Mouse (Mus musculus) c-Kit-positive CD71-negative TER-119-negative erythroid progenitor cells, embryonic 14.5 days (primary cell): Measurements from ENCODE around the gene Lrrc66.
"Not testable (repeated sequence)": the region's sequence is repeated elsewhere in the genome, so short reads cannot be mapped to it uniquely, and the experiment has no call there.

Experiments used
- DNase-seq: peaks from one replicate; pipeline ENCODE4 v3.0.0-alpha.2; 2013; ENCODE audit warnings: low read depth

Lrrc66 gene

DNA sequence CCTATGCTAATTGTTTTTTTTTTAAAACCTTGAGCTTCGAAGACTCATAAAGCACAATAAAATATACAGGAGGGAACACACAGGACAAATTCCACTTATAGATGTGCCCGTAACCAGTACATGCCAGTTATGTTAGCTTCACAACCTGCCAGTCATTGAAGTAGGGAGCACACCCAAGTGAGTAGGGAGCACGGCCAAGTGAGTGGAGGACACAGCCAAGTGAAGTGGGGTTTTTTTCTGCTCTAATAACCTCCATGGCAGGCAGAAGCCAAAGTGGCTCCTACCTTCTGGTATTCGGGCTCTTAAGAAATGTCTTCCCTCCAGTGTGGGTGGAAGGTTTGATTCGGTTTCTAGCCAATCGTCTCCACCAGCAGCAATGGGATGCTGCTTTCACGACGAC, 19.0 kb downstream of the Lrrc66 start:
- no peak for DNase-seq

GRCm38 (mm10) chr5:73611071-73611470, 21.3 kb downstream of the Lrrc66 start:
- DNase-seq = no peak

DNA sequence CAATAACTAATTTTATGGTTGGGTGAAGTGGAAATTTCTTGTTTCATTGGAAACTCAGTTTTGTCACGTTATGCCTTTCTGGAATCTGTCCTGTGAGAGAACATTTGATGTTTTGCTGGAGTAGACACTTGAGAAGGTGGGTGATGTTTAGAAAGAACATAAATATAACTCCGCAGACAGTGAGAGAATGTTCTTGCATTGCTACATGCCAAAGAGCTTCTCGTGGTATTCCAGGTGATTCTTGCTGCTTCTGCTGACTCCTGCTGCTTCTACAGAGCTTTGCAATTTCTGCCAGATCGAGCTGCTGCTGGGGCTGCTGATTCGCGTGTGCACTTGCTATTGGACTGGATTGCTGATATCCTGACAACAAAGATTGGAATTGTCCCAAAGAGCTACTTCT, 27.4 kb downstream of the Lrrc66 start:
- DNase-seq = no peak

DNA sequence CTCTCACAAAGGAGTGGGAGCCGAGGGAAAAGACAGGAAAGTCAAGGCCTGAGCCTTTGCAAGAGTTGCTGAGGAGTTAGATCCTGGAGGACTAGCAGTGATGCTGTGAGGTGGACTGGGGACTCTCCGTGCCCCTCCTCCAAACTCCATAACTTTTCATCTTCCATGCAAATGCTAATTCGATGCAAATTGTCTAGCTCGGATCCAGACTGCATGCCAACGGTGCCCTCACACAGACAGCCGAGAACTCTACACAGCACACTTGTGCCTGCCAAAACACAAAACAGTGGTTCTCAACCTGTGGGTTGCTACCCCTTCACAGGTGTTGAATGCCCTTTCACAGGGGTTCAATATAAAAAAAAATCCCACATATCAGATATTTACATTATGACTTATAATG, 27.8 kb downstream of the Lrrc66 start:
- no peak for DNase-seq

- no peak for DNase-seq
Measured at GRCm38 (mm10) chr5:73602865-73603264, 29.5 kb downstream of the Lrrc66 start.

DNA sequence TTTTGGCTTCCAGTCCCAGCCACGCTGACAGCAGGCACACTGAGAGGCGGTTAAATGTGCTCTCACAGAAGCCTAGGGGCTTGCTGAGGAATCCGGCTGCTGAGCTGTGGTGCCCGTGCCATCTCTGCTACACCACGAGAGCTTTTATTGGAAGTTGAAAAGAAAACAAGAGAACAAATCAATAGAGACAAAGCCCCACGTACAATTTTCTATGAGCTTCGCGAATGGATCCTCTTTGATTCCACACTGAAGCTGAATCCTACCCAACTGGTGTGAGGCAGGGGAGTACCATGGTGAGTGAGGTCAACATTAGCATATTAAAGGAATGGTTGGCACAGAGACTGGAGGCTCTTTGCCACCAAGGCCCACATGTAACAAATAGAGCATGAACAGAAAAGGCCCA, 31.0 kb downstream of the Lrrc66 start:
- no peak for DNase-seq

GRCm38 (mm10) chr5:73599991-73600390, 32.3 kb downstream of the Lrrc66 start:
- DNase-seq = no peak

DNA sequence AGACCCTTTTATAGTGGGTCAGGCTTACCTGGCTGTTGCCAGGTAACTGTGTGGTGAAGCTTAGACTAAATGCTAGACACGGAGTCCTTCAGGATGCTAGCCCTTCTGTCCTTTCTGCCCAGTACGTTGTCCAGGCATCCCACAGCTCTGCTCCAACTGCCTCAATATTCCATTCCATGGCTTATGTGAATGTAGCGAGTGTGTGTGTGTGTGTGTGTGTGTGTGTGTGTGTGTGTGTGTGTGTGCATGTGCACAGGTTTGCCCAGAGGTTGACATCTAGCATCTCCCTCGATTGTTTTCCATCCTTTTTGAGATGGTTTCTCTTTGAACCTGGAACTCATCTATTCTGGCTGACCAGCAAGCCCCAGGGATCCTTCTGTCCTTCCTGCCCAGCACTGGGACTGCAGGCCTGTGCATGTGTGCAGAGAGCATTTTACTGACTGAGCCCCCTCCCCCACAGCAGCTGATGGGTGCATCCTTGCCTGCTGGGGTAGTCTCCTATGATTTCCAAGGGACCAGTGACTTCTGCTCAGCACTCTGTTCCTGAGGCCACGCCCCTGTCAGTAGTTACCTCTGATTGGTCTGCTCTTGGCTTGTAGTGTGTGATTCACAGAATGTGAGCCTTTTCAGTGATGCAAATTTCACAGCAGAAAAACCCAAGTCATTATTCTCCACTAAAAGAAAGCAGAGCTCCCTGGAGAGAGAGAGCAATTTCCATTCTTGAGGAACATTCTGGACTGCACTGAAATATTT, 33.2 kb downstream of the Lrrc66 start:
- no peak for DNase-seq

GRCm38 (mm10) chr5:73587119-73587518, 45.2 kb downstream of the Lrrc66 start:
- DNase-seq = no peak

DNA sequence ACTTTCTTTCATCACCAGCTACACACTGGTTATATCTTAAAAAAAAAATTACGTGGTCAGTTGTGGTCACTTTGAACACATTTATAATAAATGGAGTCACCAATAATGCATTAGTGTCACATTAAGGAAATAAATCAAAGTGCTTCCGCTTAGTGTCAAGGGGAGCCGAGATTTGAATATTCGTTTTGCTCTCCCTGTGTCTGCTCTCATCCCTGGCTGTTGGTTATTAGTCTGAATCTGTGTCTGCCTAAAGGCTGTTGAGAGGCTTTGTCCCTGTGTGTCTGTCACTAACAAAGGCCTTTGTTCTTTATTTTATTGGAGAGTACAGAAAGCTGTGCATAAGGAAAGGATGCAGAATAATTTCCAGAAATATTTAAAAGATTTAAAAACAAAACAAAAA, 45.7 kb downstream of the Lrrc66 start:
- DNase-seq = no peak

- DNase-seq = no peak
Measured at GRCm38 (mm10) chr5:73585212-73586115, 46.9 kb downstream of the Lrrc66 start.

DNA sequence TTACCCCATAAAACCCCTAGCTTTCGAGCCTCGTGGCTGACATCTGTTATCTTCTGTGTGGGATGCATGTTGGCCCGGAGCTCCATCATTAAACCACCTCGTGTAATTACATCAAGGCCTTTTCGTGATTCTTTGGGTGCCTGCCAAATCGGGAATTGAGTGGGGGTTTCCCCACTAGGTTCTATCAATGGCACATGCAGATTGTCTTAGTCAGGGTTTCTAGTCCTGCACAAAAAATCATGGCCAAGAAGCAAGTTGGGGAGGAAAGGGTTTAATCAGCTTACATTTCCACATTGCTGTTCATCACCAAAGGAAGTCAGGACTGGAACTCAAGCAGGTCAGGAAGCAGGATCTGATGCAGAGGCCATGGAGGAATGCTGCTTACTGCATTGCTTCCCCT, 48.3 kb downstream of the Lrrc66 start:
- not testable (repeated sequence) for DNase-seq

- no peak for DNase-seq
Measured at GRCm38 (mm10) chr5:73578131-73578530, 54.2 kb downstream of the Lrrc66 start.

DNA sequence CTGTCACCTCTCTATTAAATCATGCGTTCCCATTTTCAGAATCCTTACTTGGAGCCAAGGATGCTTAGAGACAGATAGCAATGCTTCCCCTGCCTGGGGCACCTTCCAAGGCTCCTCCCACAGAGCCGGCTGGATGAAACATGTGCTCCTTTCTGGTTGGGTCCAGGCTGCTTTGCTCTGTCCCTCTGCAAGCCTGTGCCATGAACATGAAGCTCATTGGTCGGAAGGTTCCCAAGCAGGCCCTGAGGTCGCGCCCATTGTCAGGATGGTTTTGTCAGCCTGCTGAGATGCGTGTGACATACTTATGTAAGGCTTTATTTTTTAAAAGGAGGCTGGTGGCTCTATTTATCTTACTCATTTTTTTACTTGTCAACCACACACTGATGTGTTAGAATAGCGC, 55.6 kb downstream of the Lrrc66 start:
- DNase-seq = no peak

GRCm38 (mm10) chr5:73574616-73575015, 57.7 kb downstream of the Lrrc66 start:
- no peak for DNase-seq

GRCm38 (mm10) chr5:73573789-73574188, 58.5 kb downstream of the Lrrc66 start:
- DNase-seq = no peak

GRCm38 (mm10) chr5:73572846-73573245, 59.5 kb downstream of the Lrrc66 start:
- DNase-seq = no peak

- DNase-seq = no peak
Measured at GRCm38 (mm10) chr5:73571395-73572156, 60.8 kb downstream of the Lrrc66 start.

DNA sequence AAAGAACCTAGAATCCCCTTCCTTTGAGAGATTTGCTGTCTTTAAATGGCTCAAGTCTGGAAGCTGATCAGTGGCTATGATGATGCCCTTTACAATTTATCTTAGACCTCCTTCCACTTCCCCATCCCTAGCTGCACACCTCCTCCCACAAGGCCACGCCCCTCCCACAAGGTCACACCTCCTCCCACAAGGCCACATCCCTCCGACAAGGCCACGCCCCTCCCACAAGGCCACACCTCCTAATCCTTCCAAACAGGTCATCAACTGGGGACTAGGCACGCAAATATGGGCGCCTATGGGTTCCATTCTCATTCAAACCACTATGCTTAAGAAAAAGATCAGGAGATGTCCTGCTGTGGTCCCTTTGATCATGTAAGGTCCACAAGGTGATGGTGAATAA, 63.1 kb downstream of the Lrrc66 start:
- DNase-seq = no peak

GRCm38 (mm10) chr5:73566892-73567291, 65.4 kb downstream of the Lrrc66 start:
- DNase-seq = no peak

DNA sequence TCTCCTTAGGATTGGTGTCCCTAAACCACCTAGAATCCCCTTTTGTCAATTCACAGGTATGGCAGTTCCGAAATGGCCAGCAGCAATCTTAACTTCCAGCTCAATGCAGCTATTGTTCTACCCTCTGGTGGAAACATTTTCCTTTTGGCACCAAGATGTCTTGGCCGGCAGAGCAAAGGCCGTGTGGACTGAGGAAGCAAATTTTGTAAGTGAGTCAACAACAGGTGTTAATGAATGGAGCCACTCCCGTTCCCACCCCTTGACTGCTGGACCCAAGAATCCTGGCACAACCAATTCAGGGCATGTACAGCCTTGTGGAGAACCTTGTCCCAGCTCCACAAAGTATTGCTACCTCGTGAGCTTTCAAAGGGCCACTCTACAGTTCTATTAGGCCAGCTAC, 66.2 kb downstream of the Lrrc66 start:
- no peak for DNase-seq

GRCm38 (mm10) chr5:73564038-73564437, 68.3 kb downstream of the Lrrc66 start:
- DNase-seq = no peak

DNA sequence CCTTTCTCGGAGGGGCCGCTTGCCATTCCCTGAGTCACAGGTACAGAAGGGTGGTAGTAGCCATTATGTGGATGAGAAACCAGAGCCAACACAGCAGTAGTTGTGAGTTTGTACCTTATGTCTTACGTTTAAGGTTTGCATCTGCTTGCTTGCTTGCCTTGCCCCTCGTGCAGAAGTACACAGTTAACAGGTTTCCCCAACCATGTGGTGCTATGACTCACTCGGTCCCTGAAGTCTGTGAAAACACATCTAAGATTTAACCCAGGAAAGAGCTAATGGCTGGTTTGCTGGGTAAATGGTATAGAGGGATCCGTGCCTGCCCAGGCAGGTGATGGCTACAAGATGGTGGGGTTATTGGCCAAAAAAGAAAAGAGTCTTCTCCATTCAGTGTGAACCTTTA, 73.6 kb downstream of the Lrrc66 start:
- DNase-seq = no peak
